In the genomic region with DNA sequence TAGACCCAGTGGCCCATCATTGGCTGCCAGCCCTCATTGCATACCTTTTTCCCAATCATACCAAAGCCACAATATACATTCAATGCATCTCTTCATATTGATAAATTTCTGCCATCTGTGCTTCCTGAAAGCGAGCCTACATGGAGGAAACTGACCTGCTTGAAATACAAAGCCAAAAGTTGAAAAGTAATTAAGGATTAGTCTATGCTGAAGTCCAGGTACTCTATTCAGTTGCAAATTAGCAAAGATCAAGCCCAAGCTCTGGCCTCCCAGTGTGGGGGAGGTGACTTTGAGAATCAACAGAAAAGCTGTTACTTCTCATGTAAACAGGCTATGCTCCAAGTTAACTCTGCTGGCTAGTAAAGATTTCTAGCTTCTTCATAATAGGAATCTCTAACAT, we compare ENCODE assay signal across 20 mouse cellular contexts.
DNase-seq lines count a peak whose midpoint lies in the region; TF ChIP-seq lines count a peak whose summit lies in the region.
"Had no signal": no experiment of that assay in that cellular context is flagged by ENCODE, and none has a peak within 500 bp of the region (broad histone marks: within the 10 kb centered on the region; RNA-seq: fewer than 3 reads in every experiment).

No protein-coding gene starts in this region.

- WGBS in kidney, adult 2 months: 54% methylated on average over 1 of the region's 1 CpGs

- in situ Hi-C loops in ES-E14 (cut with MboI; ENCODE audit: low sequenced_read_pairs in 2 of 2, unreplicated experiment in 2 of 2): no loop called here

- H3K36me3 ChIP-seq in kidney, adult 2 months (ENCODE audit: control insufficient read depth, insufficient read depth, low read length): no peaks in the 10 kb centered on the region
- H3K36me3 ChIP-seq in ES-E14 (ENCODE audit: control insufficient read depth, insufficient read depth, low read length, poor library complexity, severe bottlenecking): no peaks in the 10 kb centered on the region
- H3K36me3 ChIP-seq: embryonic facial prominence, embryonic 10.5 days; embryonic facial prominence, embryonic 12.5 days; forebrain, embryonic 15.5 days had no signal

- no peaks in the 10 kb centered on the region for H3K27me3 ChIP-seq in kidney, adult 2 months (replicated peaks; ENCODE audit: control insufficient read depth, insufficient read depth, low read length)
- H3K27me3 ChIP-seq: embryonic facial prominence, embryonic 12.5 days; forebrain, embryonic 13.5 days; forebrain, embryonic 15.5 days had no signal

- peak; percentile 8 for DNase-seq in kidney, adult 2 months
- DNase-seq in kidney, adult 11 months: no peak
- DNase-seq in ES-CJ7 (ENCODE audit: low read depth, low spot score) (peak; percentile 60), ES-E14 (ENCODE audit: low read depth, low spot score) (no peak), ZHBTc4 (ENCODE audit: low read depth, low spot score) (peak; percentile 59)
- DNase-seq in spleen, postnatal 36 days (ENCODE audit: low spot score in 2 of 2): no peak
- DNase-seq in cerebellum, postnatal 10 days: no peak
- DNase-seq: adrenal gland, adult 2 months; adrenal gland, postnatal 10 days; adrenal gland, postnatal 25 days; cerebellum, adult 11 months; cerebellum, adult 18-20 months; cerebellum, adult 8-10 months; cerebellum, adult 9-11 months; cerebellum, postnatal 25 days; forebrain, postnatal 0 days had no signal

- no peak overlapping the region for H3K4me3 ChIP-seq in kidney, adult 2 months (ENCODE audit: insufficient read depth, low read depth, low read length)
- no peak overlapping the region for H3K4me3 ChIP-seq in ES-E14 (ENCODE audit: insufficient read depth in 1 of 2, low read depth in 1 of 2, low read length in 2 of 2, poor library complexity in 1 of 2, severe bottlenecking in 1 of 2)
- H3K4me3 ChIP-seq: embryonic facial prominence, embryonic 10.5 days; embryonic facial prominence, embryonic 12.5 days; forebrain, embryonic 13.5 days; forebrain, embryonic 15.5 days had no signal

- H3K27ac ChIP-seq in kidney, adult 2 months (ENCODE audit: insufficient read depth, low read depth, low read length): no peak overlapping the region
- peak overlapping the region; percentile 62; the same call in 1 of the 2 replicates for H3K27ac ChIP-seq in ES-E14 (ENCODE audit: insufficient read depth, low read depth, low read length, poor library complexity, severe bottlenecking)
- H3K27ac ChIP-seq: embryonic facial prominence, embryonic 10.5 days; embryonic facial prominence, embryonic 12.5 days; forebrain, embryonic 13.5 days; forebrain, embryonic 15.5 days had no signal

- TF ChIP-seq CTCF in kidney, adult 2 months (conservative IDR thresholded peaks at IDR 0.05; ENCODE audit: insufficient read depth, insufficient read length, low read depth, low read length): no peak

- H3K9ac ChIP-seq in ES-E14 (ENCODE audit: insufficient read depth, low read depth, low read length, poor library complexity, severe bottlenecking): no peak overlapping the region
- H3K9ac ChIP-seq: embryonic facial prominence, embryonic 12.5 days; forebrain, embryonic 13.5 days; forebrain, embryonic 15.5 days; forebrain, postnatal 0 days had no signal

- no peaks in the 10 kb centered on the region for H3K4me1 ChIP-seq in kidney, adult 2 months (ENCODE audit: control insufficient read depth, insufficient read depth, low read length)
- no peaks in the 10 kb centered on the region; a peak in 1 of 4 replicates for H3K4me1 ChIP-seq in ES-E14 (ENCODE audit: control insufficient read depth in 2 of 2, insufficient read depth in 2 of 2, low read length in 2 of 2, poor library complexity in 1 of 2)
- H3K4me1 ChIP-seq: embryonic facial prominence, embryonic 10.5 days; embryonic facial prominence, embryonic 12.5 days; forebrain, embryonic 13.5 days; forebrain, embryonic 15.5 days had no signal

- TF ChIP-seq POLR2A in kidney, adult 2 months (IDR thresholded peaks at IDR 0.05; ENCODE audit: low read depth, low read length): no peak

- H3K9me3 ChIP-seq in ES-E14 (ENCODE audit: control insufficient read depth, insufficient read depth, low read depth, low read length): no peaks in the 10 kb centered on the region
- H3K9me3 ChIP-seq: embryonic facial prominence, embryonic 10.5 days; embryonic facial prominence, embryonic 12.5 days; forebrain, embryonic 13.5 days; forebrain, embryonic 15.5 days had no signal

TF ChIP-seq in ES-E14, 5 proteins besides CTCF, POLR2A, EP300 and RAD21:
- no peak for TF ChIP-seq HCFC1 (IDR thresholded peaks at IDR 0.05; ENCODE audit: borderline replicate concordance, insufficient read depth, low read length)
- no peak for TF ChIP-seq MAFK (IDR thresholded peaks at IDR 0.05; ENCODE audit: insufficient read depth, low read depth, low read length)
- no peak for TF ChIP-seq ZC3H11A (IDR thresholded peaks at IDR 0.05; ENCODE audit: borderline replicate concordance, low read depth, low read length)
- 0 out of 2 replicates have a peak, but pooled peaks have one; percentile 17 for TF ChIP-seq CHD2 (IDR thresholded peaks at IDR 0.05; ENCODE audit: low read depth, low read length)

Comparison
In these comparisons a context has a peak if more than half of its experiments do, and no peak if none do; other contexts are left out.
1. DNase-seq: peak in kidney, adult 2 months (single experiment), ES-CJ7 (single experiment) and ZHBTc4 (single experiment); none in kidney, adult 11 months (single experiment), ES-E14 (single experiment), spleen, postnatal 36 days (0 of 2) and cerebellum, postnatal 10 days (0 of 2).